Mouse (Mus musculus) Patski (cell line): ENCODE results near the gene Elfn1. TPM values are rescaled to one million over a fixed set of nuclear protein-coding genes. Genes with fewer than 3 reads are reported as not detected.
A peak's percentile ranks its signal among the peaks of the same experiment; 100 is the strongest.

Experiments used
- ATAC-seq: fragments of 100-300 bp; one replicate; pipeline ENCODE4 v1.8.0; 2021
- CTCF ChIA-PET: fragments of 350-600 bp; sonication (Branson Sonifier 250); formaldehyde crosslinking; loops from one replicate; lab custom pipeline; 2022; ENCODE audit warnings: inconsistent platforms; lab: Charles Lee
- POLR2A ChIA-PET: fragments of 350-600 bp; sonication (Branson Sonifier 250); formaldehyde crosslinking; loops from one replicate; lab custom pipeline; 2022; ENCODE audit warnings: antibody characterized with exemption, inconsistent platforms; lab: Charles Lee
- DNase-seq: peaks from one replicate; pipeline ENCODE4 v3.0.0-alpha.2; 2011; ENCODE audit warnings: low read depth, low spot score
- H3K27me3 ChIP-seq: fragments of 371-371 bp; one replicate; pipeline ENCODE4 v1.5.1; 2021
- CTCF ChIP-seq: fragments of 100-300 bp; IDR thresholded peaks from one replicate; pipeline ENCODE4 v1.5.1; 2021
- in situ Hi-C: fragments of 300-500 bp; cut with MboI; formaldehyde crosslinking; loops from 3 replicates; pipeline ENCODE4 v1.11.1; 2018; ENCODE audit warnings: low pct_unique_long_range_greater_than_20kb, mixed read lengths
- polyA plus RNA-seq: library from polyadenylated mRNA; unstranded; gene quantifications from one replicate; pipeline ENCODE4 v1.2.3, GENCODE M21; 2021

Gene Elfn1
- polyA plus RNA-seq, 1 experiment from 2014 or later, result 51.0 TPM

GRCm38 (mm10) chr5:139909710-139910550 lies 2.2 kb downstream of the Elfn1 start:
- H3K27me3 ChIP-seq, result no peaks in the 10 kb centered on the region
- in situ Hi-C loops, result loop anchor here (5.0 kb wide), 2 partner anchors 57 to 122 kb away; no protein-coding TSS in a partner anchor
- CTCF ChIA-PET, result interaction anchor here (1.8 kb wide), 1 partner anchor 24 kb away, joined by 5 read pairs; no protein-coding TSS in a partner anchor
- no peak for TF ChIP-seq CTCF
- DNase-seq (no peak), ATAC-seq (no peak)
- POLR2A ChIA-PET, result interaction anchor here (1.0 to 2.2 kb wide), 3 partner anchors 22 to 424 kb away, joined by 3 to 7 read pairs (median 4); no protein-coding TSS in a partner anchor

- CTCF ChIA-PET, result interaction anchor here (1.8 kb wide), 1 partner anchor 23 kb away, joined by 5 read pairs; no protein-coding TSS in a partner anchor
- TF ChIP-seq CTCF, result no peak
- ATAC-seq, result no peak
- no peaks in the 10 kb centered on the region for H3K27me3 ChIP-seq
- POLR2A ChIA-PET, result interaction anchor here (0.7 to 2.2 kb wide), 3 partner anchors 10 to 21 kb away, joined by 3 to 7 read pairs (median 5); no protein-coding TSS in a partner anchor
- DNase-seq, result no peak
- in situ Hi-C loops, result no loop called here
Measured at GRCm38 (mm10) chr5:139910755-139911300, 3.1 kb downstream of the Elfn1 start.

GRCm38 (mm10) chr5:139911506-139911905 lies 3.8 kb downstream of the Elfn1 start:
- CTCF ChIA-PET, result no interaction called here
- POLR2A ChIA-PET, result interaction anchor here (0.7 to 1.1 kb wide), 2 partner anchors 10 to 13 kb away, joined by 3 to 5 read pairs; no protein-coding TSS in a partner anchor

GRCm38 (mm10) chr5:139912121-139912771 lies 4.5 kb downstream of the Elfn1 start:
- ChIA-PET POLR2A (interaction anchor here (1.1 kb wide), 1 partner anchor 9 kb away, joined by 3 read pairs; no protein-coding TSS in a partner anchor), CTCF (interaction anchor here (2.0 kb wide), 1 partner anchor 20 kb away, joined by 6 read pairs; no protein-coding TSS in a partner anchor)
- DNase-seq (no peak), ATAC-seq (no peak)
- in situ Hi-C loops, result no loop called here
- H3K27me3 ChIP-seq, result no peaks in the 10 kb centered on the region
- TF ChIP-seq CTCF, result no peak

More at GRCm38 (mm10) chr5:139911506-139911905, 3.8 kb downstream of the Elfn1 start:
- no peaks in the 10 kb centered on the region for H3K27me3 ChIP-seq
- ATAC-seq, result no peak
- TF ChIP-seq CTCF, result no peak
- DNase-seq, result no peak
- in situ Hi-C loops, result no loop called here

- in situ Hi-C loops, result no loop called here
- DNase-seq (no peak), ATAC-seq (no peak)
- POLR2A ChIA-PET, result interaction anchor here (0.6 to 0.7 kb wide), 2 partner anchors 10 to 23 kb away, joined by 3 read pairs; no protein-coding TSS in a partner anchor
- no peaks in the 10 kb centered on the region for H3K27me3 ChIP-seq
- CTCF ChIA-PET, result no interaction called here
- TF ChIP-seq CTCF, result no peak
Measured at GRCm38 (mm10) chr5:139921666-139922065, 13.9 kb downstream of the Elfn1 start.

GRCm38 (mm10) chr5:139923867-139924266 lies 16.1 kb downstream of the Elfn1 start:
- CTCF ChIA-PET, result interaction anchor here (1.7 kb wide), 1 partner anchor 9 kb away, joined by 6 read pairs; no protein-coding TSS in a partner anchor
- no peak for ATAC-seq
- POLR2A ChIA-PET, result no interaction called here
- DNase-seq, result no peak
- TF ChIP-seq CTCF, result no peak
- H3K27me3 ChIP-seq, result no peaks in the 10 kb centered on the region
- in situ Hi-C loops, result no loop called here

GRCm38 (mm10) chr5:139930102-139930501 lies 22.4 kb downstream of the Elfn1 start:
- in situ Hi-C loops, result no loop called here
- ATAC-seq, result peak; percentile 76
- no peaks in the 10 kb centered on the region for H3K27me3 ChIP-seq
- no peak for TF ChIP-seq CTCF
- ChIA-PET POLR2A (interaction anchor here (0.7 to 1.3 kb wide), 3 partner anchors 22 to 86 kb away, joined by 3 to 5 read pairs (median 3); partner anchors contain the start of gene Elfn1), CTCF (interaction anchor here (1.3 kb wide), 1 partner anchor 17 kb away, joined by 4 read pairs; no protein-coding TSS in a partner anchor)
- peak; percentile 95 for DNase-seq

GRCm38 (mm10) chr5:139930927-139931351 lies 23.2 kb downstream of the Elfn1 start:
- no peak for TF ChIP-seq CTCF
- peak; percentile 42 for ATAC-seq
- in situ Hi-C loops, result no loop called here
- ChIA-PET CTCF (interaction anchor here (1.0 to 1.5 kb wide), 4 partner anchors 9 to 38 kb away, joined by 3 to 6 read pairs (median 4); no protein-coding TSS in a partner anchor), POLR2A (interaction anchor here (1.1 to 2.3 kb wide), 4 partner anchors 21 to 236 kb away, joined by 3 to 7 read pairs (median 4); partner anchors contain the start of gene Elfn1)
- no peak for DNase-seq
- H3K27me3 ChIP-seq, result no peaks in the 10 kb centered on the region

- no peaks in the 10 kb centered on the region for H3K27me3 ChIP-seq
- in situ Hi-C loops, result no loop called here
- ChIA-PET CTCF (interaction anchor here (1.4 to 1.9 kb wide), 4 partner anchors 14 to 83 kb away, joined by 5 to 6 read pairs (median 6); no protein-coding TSS in a partner anchor), POLR2A (interaction anchor here (1.3 to 2.7 kb wide), 3 partner anchors 22 to 41 kb away, joined by 3 to 17 read pairs (median 7); partner anchors contain the start of gene Elfn1)
- no peak for TF ChIP-seq CTCF
- ATAC-seq, result peak; percentile 8
- DNase-seq, result no peak
Measured at GRCm38 (mm10) chr5:139931947-139932540, 24.3 kb downstream of the Elfn1 start.
